Mouse (Mus musculus) myocyte (in vitro differentiated cells): ENCODE data around the gene Alkbh7.

Source experiments
- CEBPB ChIP-seq: IDR thresholded peaks from 2 replicates; pipeline ENCODE4 v1.6.1; 2011; ENCODE audit warnings: mild to moderate bottlenecking, moderate library complexity; ENCODE audit not compliant: poor library complexity, insufficient read depth, severe bottlenecking
- E2F4 ChIP-seq: IDR thresholded peaks from one replicate; pipeline ENCODE4 v1.6.1; 2011; ENCODE audit warnings: mild to moderate bottlenecking, control low read depth, moderate library complexity; ENCODE audit not compliant: insufficient read depth
- MAX ChIP-seq: IDR thresholded peaks from one replicate; pipeline ENCODE4 v1.6.1; 2011; ENCODE audit warnings: low read depth, mild to moderate bottlenecking, control low read depth
- MYOD1 ChIP-seq, 3 experiments: IDR thresholded peaks; one replicate each; pipeline ENCODE4 v1.6.1; 2011; ENCODE audit warnings: control low read depth in 2 of 3, low read depth in 2 of 3, mild to moderate bottlenecking in 2 of 3, moderate library complexity in 1 of 3; ENCODE audit not compliant: insufficient read length in 2 of 3, control insufficient read depth in 1 of 3
- MYOG ChIP-seq, 3 experiments: IDR thresholded peaks; one replicate each; pipeline ENCODE4 v1.6.1; 2011; ENCODE audit warnings: control low read depth in 2 of 3, low read depth in 2 of 3, mild to moderate bottlenecking in 2 of 3; ENCODE audit not compliant: insufficient read length in 2 of 3, control insufficient read depth in 1 of 3, insufficient read depth in 1 of 3
- POLR2A ChIP-seq: IDR thresholded peaks from one replicate; pipeline ENCODE4 v1.6.1; 2011; ENCODE audit warnings: low read depth, mild to moderate bottlenecking, control low read depth, moderate library complexity; ENCODE audit not compliant: insufficient read length
- POLR2AphosphoS2 ChIP-seq: IDR thresholded peaks from one replicate; pipeline ENCODE4 v1.6.1; 2011; ENCODE audit warnings: low read depth, control low read depth; ENCODE audit not compliant: insufficient read length
- REST ChIP-seq: IDR thresholded peaks from one replicate; pipeline ENCODE4 v1.6.1; 2011; ENCODE audit warnings: mild to moderate bottlenecking, control low read depth, moderate library complexity; ENCODE audit not compliant: insufficient read depth, insufficient read length
- SRF ChIP-seq: IDR thresholded peaks from one replicate; pipeline ENCODE4 v1.6.1; 2011; ENCODE audit warnings: low read depth; ENCODE audit not compliant: control insufficient read depth, insufficient read length
- TCF12 ChIP-seq: IDR thresholded peaks from one replicate; pipeline ENCODE4 v1.6.1; 2011; ENCODE audit warnings: mild to moderate bottlenecking, control low read depth; ENCODE audit not compliant: poor library complexity, insufficient read depth, severe bottlenecking
- USF1 ChIP-seq: IDR thresholded peaks from one replicate; pipeline ENCODE4 v1.6.1; 2011; ENCODE audit warnings: low read depth, mild to moderate bottlenecking, control low read depth, moderate library complexity

DNA sequence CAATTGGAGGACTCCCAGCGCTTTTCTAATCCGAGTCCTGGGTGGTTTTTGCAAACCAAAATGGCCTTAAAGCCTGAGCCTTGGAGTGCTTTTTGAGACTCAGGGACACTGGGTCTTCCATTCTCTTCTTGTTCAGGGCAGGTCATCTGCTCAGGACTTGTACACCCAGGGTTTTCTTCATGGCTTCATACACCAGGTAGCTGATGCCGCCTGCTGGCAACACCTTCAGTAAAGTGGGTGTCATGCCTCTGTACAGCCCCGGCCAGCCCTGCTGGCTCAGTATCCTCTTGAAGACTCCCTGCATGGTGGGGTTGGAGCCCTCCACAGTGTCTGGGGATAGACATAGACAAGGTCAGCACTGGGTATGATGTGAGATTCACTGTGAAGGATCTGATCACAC lies 35.7 kb downstream of the Alkbh7 start:
- TF ChIP-seq USF1 (no peak), POLR2A (no peak), CEBPB (no peak), E2F4 (no peak), MYOG (IDR thresholded peaks at IDR 0.05; ENCODE audit: control insufficient read depth in 1 of 3, insufficient read depth in 1 of 3, insufficient read length in 2 of 3, low read depth in 2 of 3) (no peak), REST (no peak), MAX (no peak), MYOD1 (IDR thresholded peaks at IDR 0.05; ENCODE audit: control insufficient read depth in 1 of 3, insufficient read length in 2 of 3, low read depth in 2 of 3) (no peak), TCF12 (no peak), SRF (no peak), POLR2AphosphoS2 (no peak)
